20 mouse cellular contexts compared by ENCODE assay signal in genomic region chr3:37770951-37771350, GRCm38 (mm10). TPM values are rescaled to one million over a fixed set of nuclear protein-coding genes. Genes with fewer than 3 reads are reported as not detected.
DNase-seq lines count a peak whose midpoint lies in the region; ATAC-seq lines count a peak whose summit lies in the region.
"Had no signal": no experiment of that assay in that cellular context is flagged by ENCODE, and none has a peak within 500 bp of the region (broad histone marks: within the 10 kb centered on the region; RNA-seq: fewer than 3 reads in every experiment).

No protein-coding gene starts in this region.

- no peaks in the 10 kb centered on the region for H3K27me3 ChIP-seq in midbrain, embryonic 16.5 days (ENCODE audit: control insufficient read depth, insufficient read depth, low read depth, low read length)
- H3K27me3 ChIP-seq: embryonic facial prominence, embryonic 12.5 days; forebrain, embryonic 13.5 days had no signal

- H3K4me3 ChIP-seq in midbrain, embryonic 16.5 days (ENCODE audit: low read depth, low read length) = no peak overlapping the region
- H3K4me3 ChIP-seq: embryonic facial prominence, embryonic 12.5 days; erythroblast, embryonic 14.5 days; forebrain, embryonic 13.5 days; heart, embryonic 10.5 days; layer of hippocampus, adult 2 months had no signal

- no peaks in the 10 kb centered on the region for H3K9me3 ChIP-seq in midbrain, embryonic 16.5 days (replicated peaks; ENCODE audit: control insufficient read depth, low read length, poor library complexity, severe bottlenecking)
- H3K9me3 ChIP-seq: embryonic facial prominence, embryonic 12.5 days; forebrain, embryonic 13.5 days; heart, embryonic 10.5 days had no signal

- no peak for ATAC-seq in midbrain, embryonic 16.5 days
- ATAC-seq: forebrain, embryonic 13.5 days had no signal

- no peak overlapping the region for H3K4me2 ChIP-seq in midbrain, embryonic 16.5 days (ENCODE audit: low read length)
- H3K4me2 ChIP-seq: embryonic facial prominence, embryonic 12.5 days; forebrain, embryonic 13.5 days had no signal

- H3K27ac ChIP-seq in midbrain, embryonic 16.5 days (ENCODE audit: low read length) = no peak overlapping the region
- H3K27ac ChIP-seq: embryonic facial prominence, embryonic 12.5 days; forebrain, embryonic 13.5 days; heart, embryonic 10.5 days had no signal

- peak; percentile 38 for DNase-seq in lung, postnatal 36 days
- no peak for DNase-seq in lung, postnatal 4 days
- DNase-seq in B cell, adult 2 months = peak; percentile 28 to 42
- DNase-seq in R1 (ENCODE audit: low read depth, low spot score) = peak; percentile 58
- DNase-seq in frontal cortex, postnatal 36 days (ENCODE audit: low spot score in 2 of 2) = no peak
- DNase-seq in cerebellum, adult 18-20 months = no peak
- DNase-seq: adrenal gland, postnatal 36 days; cerebellum, adult 11-12 months; gastrocnemius, postnatal 36 days; kidney, adult 2 months; kidney, postnatal 10 days; left cerebral cortex, postnatal 4 days; lung, adult 18-20 months; retina, postnatal 1 day had no signal

- peaks cover 30% of the 10 kb centered on the region for H3K4me1 ChIP-seq in midbrain, embryonic 16.5 days (ENCODE audit: control insufficient read depth, insufficient read depth, low read length)

- H3K9ac ChIP-seq in midbrain, embryonic 16.5 days (ENCODE audit: low read depth, low read length) = no peak overlapping the region
- H3K9ac ChIP-seq: embryonic facial prominence, embryonic 12.5 days; forebrain, embryonic 13.5 days had no signal

- H3K36me3 ChIP-seq in midbrain, embryonic 16.5 days (ENCODE audit: control insufficient read depth, insufficient read depth, low read length) = no peaks in the 10 kb centered on the region
- H3K36me3 ChIP-seq: embryonic facial prominence, embryonic 12.5 days; heart, embryonic 10.5 days had no signal

RNA-seq across cellular contexts. Expression of gene Gm5148, which starts 46.7 kb away (rescaled TPM):
- 16.1 and 16.2 TPM in 2 replicates for polyA plus RNA-seq in midbrain, embryonic 16.5 days (2015; fragmentation: Nextera tagmentation; extraction: Ambion mirVana)

Comparison
In these comparisons a context has a peak if more than half of its experiments do, and no peak if none do; other contexts are left out.
1. DNase-seq: peak in lung, postnatal 36 days (single experiment), B cell, adult 2 months (2 of 2) and R1 (single experiment); none in lung, postnatal 4 days (0 of 2), frontal cortex, postnatal 36 days (0 of 2) and cerebellum, adult 18-20 months (0 of 2).